Mouse (Mus musculus) yolk sac, embryonic 10.5 days (tissue): ENCODE measurements at regions not wholly inside any gene's neighbourhood (a gene's known extent, or its start where the extent isn't known, plus 50 kb on each side); places are given as distances from the start of the nearest gene placed in this dataset.

Experiments
- DNase-seq: peaks from one replicate; pipeline ENCODE4 v3.0.0-alpha.2; 2017; ENCODE audit warnings: low spot score

- peak; percentile 13 for DNase-seq
Measured at GRCm38 (mm10) chr10:111784065-111784853, 188.2 kb upstream of the Krr1 start.

- no peak for DNase-seq
Measured at GRCm38 (mm10) chr10:111787175-111787574, 185.3 kb upstream of the Krr1 start.

- no peak for DNase-seq
Measured at GRCm38 (mm10) chr10:111789264-111789663, 183.2 kb upstream of the Krr1 start.

- no peak for DNase-seq
Measured at GRCm38 (mm10) chr10:111790911-111791310, 181.6 kb upstream of the Krr1 start.

- no peak for DNase-seq
Measured at GRCm38 (mm10) chr10:111795056-111795455, 177.4 kb upstream of the Krr1 start.

GRCm38 (mm10) chr10:111795756-111796155 lies 176.7 kb upstream of the Krr1 start:
- DNase-seq, result peak; percentile 32

- DNase-seq, result no peak
Measured at GRCm38 (mm10) chr10:111798851-111799281, 173.6 kb upstream of the Krr1 start.

GRCm38 (mm10) chr10:111799850-111800589 lies 172.4 kb upstream of the Krr1 start:
- DNase-seq, result peak; percentile 6

- no peak for DNase-seq
Measured at GRCm38 (mm10) chr10:111800590-111800935, 171.9 kb upstream of the Krr1 start.

GRCm38 (mm10) chr10:111801021-111801793 lies 171.3 kb upstream of the Krr1 start:
- DNase-seq, result peak; percentile 38

GRCm38 (mm10) chr10:111801794-111802359 lies 170.6 kb upstream of the Krr1 start:
- peak; percentile 15 for DNase-seq

- DNase-seq, result no peak
Measured at GRCm38 (mm10) chr10:111806333-111806732, 166.1 kb upstream of the Krr1 start.

- no peak for DNase-seq
Measured at GRCm38 (mm10) chr10:111806916-111807315, 165.5 kb upstream of the Krr1 start.

GRCm38 (mm10) chr10:111813736-111814135 lies 158.7 kb upstream of the Krr1 start:
- DNase-seq, result no peak

GRCm38 (mm10) chr10:111814648-111815047 lies 157.8 kb upstream of the Krr1 start:
- no peak for DNase-seq

GRCm38 (mm10) chr10:111815160-111815559 lies 157.3 kb upstream of the Krr1 start:
- no peak for DNase-seq

GRCm38 (mm10) chr10:111815821-111816599 lies 156.5 kb upstream of the Krr1 start:
- DNase-seq, result no peak

- DNase-seq, result no peak
Measured at GRCm38 (mm10) chr10:111819755-111820451, 152.6 kb upstream of the Krr1 start.

GRCm38 (mm10) chr10:111824820-111825219 lies 147.6 kb upstream of the Krr1 start:
- DNase-seq, result no peak

GRCm38 (mm10) chr10:111826033-111826754 lies 146.3 kb upstream of the Krr1 start:
- no peak for DNase-seq
